Mouse (Mus musculus) embryo, embryonic 11 days (tissue): ENCODE measurements at regions not wholly inside any gene's neighbourhood (a gene's known extent, or its start where the extent isn't known, plus 50 kb on each side); places are given as distances from the start of the nearest gene placed in this dataset.

ENCODE experiments used
- DNase-seq: peaks from one replicate; pipeline ENCODE4 v3.0.0-alpha.2; 2015

DNA sequence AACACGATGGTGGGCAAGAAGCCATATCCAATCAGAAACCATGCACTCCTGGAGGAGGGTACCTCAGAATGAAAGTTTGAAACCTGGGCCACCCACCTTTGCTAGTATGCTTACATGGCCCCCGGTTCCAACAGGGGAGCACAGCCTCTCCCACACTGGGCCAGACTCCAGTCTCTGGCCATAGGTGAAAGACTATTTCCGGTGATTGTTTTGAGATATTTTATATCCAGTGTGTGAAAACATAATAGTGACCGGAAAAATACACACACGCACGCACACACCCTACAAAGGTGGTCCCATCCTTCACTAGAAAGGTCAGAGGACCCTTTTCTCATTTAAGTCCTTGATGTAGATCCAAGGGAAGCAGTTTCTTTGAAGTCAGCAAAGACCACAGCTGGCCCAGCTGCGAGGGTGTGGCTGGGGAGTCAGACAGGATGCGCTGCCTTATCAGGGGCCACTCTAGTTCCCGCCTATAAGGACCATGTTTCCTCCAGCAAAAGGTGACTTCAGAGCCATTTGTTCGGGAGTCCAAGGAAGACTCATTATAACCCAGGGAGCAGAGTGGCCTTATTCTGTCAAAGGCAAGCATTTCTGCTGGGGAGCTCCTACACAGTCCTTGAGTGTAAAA, 206.0 kb downstream of the Zfp36l1 start:
- DNase-seq, result no peak

DNA sequence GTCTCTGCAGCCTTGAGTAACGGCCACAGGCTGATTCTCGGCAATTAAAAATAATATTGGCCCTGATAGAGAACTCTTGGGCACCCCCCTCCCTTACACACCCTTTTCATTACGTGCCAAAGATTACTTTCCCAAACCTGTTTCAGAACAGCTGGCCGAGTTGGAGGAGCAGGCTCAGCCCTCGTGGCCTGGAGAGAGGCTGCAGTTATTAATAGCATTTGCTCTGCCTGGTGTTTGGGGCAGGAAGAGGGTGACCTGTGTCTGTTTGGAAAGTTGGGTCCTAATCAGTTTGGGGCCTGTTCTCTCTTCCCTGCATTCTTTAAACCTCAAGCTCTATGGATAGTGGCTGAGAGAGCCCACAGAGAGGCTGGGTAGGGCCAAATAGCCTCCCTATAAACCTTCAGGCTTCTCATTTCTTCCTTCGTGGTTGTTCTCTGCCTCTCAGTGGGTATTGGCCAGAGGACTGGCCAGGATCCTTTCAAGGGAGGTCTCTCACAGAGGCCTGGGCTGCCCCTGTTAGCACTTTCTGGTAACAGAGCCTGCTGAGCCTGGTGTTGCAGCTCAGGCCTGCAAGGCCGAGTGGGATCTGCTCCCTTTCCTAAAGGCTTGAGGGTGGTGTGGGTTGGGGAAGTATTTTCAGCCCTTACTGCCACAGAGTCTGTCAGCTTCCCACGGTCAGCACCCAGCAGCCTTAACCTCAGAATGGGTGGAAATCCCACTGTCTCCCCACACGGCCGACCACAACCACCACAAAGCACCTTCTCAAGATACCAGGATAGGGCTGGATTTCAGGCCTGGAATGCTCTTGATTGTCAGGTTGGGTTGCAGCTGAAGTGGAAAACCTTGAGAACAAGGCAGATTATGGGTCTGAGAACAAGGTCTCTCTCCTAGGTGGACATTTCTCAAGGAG, 206.7 kb downstream of the Zfp36l1 start:
- DNase-seq, result peak; percentile 50

DNA sequence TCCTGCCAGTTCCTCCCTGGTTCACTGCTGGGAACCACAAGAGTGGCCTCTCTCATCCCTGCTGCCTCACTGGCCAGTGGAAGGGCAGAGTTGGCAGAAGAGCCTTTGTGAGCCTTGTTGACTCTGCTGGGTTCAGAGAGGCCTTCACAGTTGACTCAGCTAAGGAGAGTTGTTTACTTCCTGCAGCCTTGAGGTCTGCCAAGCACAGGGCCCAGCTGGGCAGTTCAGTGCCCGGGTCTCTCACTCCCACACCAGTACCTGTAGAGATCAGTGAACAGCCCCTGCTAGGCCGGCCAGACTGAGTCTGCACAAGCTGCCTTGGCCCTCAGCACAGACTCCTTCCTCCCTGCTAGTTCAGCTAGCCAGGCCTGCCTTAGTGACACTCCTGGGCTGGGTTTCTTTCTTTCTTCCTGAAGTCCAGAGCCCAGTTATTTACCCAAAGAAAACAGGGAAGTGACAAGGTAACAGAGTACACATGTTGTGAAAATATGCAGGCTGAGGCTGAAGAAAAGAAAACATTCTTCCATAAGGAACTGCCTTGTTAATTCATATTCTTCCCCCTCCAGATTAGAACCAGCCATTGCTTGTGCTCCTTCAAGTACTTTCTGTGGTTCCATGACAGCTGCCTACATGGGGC, 207.8 kb downstream of the Zfp36l1 start:
- no peak for DNase-seq

DNA sequence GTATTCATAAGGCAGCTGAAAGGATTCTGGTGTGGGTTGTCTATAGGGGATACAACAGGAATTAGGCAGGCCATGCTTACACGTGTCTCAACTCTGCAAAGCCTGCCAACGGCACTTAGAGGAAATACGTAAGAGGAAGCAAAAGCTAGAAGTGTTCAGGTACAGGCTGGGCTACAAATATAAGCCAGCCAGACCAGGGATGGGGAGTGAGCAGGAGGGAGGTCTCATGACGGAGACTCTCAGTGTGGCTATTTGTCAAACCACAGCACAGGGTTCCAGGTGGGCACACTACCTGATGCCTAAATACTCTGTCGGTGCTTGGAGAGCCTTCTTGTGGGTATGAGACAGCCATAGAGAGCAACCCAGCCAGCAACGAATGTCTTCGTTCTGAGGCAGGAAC, 210.1 kb downstream of the Zfp36l1 start:
- DNase-seq, result no peak

DNA sequence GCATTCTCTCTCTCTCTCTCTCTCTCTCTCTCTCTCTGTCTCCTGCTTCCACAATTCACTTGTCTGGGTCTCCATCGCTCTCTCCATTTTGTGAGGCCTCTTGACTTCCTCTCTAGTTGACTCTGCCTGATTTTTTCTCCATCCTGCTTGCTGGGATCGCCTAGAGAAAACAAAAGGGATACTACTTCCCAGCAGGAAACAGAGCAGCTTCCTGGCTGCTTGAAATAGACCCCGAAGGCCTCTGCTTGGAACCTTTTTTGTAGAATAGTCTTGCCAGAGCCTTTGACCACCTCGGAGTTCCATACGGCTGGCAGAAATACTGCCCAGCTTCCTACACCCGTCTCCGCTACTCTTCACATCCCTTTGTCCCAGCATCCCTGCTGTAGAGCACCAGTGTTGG, 210.7 kb downstream of the Zfp36l1 start:
- no peak for DNase-seq

DNA sequence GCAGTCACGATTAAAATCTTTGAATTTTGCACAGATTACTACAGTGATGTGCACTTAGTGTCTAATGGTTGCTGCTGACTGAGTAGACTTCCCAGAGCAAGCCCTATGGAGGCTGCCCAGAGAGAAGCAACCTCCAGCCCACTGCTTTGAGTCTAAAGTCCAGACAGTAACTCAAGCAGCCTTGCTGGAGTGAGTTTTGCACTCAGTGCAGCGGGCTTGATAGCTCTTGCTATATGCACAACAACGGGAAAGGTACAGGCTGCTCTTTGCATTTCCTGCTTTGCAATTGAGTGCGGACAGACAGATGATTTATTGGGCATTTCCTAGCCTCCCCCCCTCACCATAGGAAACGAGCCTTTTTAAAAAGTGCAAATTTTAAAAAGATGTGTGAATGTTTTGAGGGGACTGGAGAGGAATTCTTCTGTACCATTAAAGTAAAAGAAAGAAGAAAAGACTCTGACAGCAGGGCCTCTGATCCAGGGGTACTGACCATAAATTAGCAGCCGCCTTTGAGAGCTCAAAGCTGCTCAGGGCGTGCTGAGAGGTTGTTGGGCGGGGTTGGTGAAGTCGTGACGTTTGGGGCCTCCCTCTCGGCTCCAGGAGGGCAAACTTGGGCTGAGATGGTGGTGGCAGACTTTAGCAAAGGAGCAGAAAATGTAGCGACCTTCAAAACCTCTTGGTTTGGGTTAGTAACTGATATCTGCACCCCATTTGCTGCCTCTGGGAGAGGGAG, 214.4 kb downstream of the Zfp36l1 start:
- DNase-seq, result peak; percentile 85

DNA sequence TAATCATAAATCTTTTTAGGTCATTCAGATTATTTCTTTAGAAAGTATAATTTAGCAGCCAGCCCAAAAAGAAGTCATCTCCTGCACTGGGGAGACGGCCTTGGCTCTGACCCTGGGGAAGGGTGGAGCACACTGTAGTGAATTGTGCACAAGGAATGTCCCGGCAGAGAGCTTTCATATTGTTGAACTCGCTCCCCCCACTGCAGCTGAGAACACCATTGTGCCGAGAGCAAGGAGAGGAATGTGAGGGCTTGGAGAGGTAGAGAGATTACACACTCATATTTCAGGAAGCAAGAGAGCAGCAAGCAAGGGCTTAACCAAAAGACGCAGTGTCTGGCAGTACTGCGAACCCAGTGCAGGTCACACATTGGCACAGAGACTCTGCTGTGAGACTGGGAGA, 216.8 kb downstream of the Zfp36l1 start:
- DNase-seq, result peak; percentile 63

DNA sequence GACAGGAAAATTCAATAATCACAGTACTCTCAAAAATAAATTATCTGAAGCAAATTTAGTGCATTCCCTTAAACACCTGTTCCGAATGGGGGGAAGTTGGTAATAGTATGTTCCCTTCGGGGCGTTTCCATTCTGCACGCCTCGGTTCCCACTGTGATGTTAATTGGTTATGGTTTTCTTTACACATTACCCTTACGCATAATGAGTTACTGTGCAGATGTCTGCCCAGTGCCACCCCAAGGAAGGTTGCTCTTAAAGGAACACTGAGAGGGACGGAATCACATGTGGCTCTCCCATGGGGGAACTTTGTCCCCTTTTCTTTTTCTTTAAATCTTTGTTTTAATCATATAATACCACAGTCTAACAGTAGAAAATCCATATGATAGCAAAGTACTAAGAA, 217.5 kb downstream of the Zfp36l1 start:
- DNase-seq, result no peak

DNA sequence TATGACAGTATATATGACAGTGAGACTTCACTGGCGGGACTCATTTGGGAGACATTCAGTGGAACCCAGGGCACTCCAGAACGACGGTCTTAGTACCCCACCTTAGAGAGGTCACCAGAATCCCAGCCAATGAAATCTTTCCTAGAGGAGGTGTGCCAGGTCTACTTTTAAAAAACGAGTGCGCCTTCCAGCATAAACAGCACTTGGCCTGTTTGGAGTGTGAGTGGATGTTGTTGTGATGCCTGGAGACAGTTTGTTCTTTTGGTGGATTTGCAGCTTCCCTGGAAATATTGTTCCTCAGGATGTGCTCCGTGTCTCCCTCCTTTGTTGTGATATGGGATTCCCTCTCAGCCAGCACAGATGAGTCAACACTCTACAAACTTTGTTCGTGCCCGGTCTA, 219.9 kb downstream of the Zfp36l1 start:
- no peak for DNase-seq

DNA sequence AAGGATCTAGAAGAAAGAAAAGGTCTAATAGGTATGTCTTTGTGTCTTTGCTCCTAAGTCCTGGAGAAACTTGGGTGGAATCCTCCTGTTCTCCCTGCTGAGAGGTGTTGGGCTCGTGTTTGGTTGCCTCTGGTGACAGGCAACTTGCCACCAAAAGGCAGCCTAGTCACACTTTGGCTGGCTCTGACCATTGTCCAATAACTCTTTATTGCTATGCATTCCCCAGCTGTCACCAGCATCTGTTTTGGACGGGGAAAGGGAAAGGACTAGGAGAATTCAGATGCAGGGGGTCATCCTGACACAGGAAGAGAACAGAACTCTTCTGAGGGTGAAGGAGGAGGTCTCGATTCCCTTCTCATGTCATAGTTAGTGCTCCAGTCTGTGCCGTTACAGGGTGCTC, 220.9 kb downstream of the Zfp36l1 start:
- DNase-seq, result no peak

DNA sequence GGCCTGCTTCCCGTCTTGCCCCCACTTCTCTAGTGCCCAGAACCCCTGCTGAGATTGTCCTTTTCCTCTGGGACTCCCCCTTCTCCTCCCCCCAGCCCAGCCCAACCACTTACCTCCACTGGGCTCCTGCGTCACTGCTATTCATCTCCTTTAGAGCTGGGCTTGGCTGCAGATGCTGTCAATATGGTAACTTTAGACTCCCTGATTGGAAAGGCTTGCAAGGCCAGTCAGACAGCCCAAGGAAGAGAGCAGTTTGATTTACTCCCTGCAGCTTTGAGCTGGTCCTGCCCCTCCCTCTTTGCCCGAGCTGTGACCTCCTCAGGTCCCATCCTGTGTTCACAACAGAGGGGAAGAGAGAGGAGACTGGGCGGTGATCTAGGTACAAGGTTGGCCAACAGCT, 221.9 kb downstream of the Zfp36l1 start:
- DNase-seq, result peak; percentile 71

DNA sequence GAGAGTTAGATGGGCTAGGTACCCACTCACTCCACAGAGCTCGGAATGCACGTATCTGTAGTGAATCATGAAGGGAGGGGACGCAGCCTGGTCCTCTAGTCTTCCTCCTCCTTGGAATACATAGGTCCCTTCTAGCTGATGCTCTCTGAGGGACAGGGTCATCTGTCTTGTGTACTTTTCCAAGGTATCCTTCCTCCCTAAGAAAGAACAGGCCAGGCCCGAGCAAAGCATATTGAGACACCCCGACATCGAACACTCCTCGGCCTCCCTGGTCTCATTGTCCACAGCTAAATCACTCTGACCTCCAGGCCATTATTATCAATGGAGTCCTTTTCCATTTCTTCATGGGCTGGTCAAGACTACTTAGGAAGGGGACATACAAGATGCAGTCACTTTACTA, 222.5 kb downstream of the Zfp36l1 start:
- no peak for DNase-seq

DNA sequence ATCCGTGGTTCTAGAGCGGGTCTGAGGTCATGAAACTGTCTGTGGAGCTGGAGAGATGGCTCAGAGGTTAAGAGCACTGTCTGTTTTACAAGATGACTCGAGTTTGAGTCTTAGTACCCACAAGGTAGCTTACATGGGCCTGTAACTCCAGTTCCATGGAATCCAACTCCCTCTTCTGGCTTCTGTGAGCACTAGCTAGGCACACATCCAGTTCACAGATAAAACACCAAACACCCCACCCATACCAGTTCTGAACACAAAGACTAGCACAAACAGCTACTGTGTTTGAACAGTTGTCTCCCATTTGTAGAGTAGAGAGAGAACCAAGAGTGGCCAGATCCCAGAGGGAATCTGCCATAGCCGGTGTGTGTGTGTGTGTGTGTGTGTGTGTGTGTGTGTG, 224.0 kb downstream of the Zfp36l1 start:
- no peak for DNase-seq

DNA sequence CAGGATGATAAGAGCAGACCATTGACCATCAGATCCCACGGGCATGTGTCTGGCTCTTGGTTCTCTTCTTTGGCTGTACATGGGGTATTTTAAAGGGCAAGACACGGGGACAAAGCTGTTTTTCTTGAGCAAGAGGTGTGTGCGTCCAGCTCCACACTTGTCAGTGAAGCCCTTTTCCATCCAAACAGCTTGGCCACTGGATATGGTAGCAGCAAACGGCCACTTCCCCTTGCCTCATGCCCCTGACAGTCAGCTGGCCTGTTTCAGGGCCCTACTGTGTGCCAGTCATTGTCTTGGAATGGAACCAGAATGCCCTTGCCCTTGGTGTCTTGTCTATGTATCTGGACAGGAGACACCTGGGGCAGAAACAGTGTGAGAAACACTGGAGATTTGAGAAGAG, 224.7 kb downstream of the Zfp36l1 start:
- no peak for DNase-seq

DNA sequence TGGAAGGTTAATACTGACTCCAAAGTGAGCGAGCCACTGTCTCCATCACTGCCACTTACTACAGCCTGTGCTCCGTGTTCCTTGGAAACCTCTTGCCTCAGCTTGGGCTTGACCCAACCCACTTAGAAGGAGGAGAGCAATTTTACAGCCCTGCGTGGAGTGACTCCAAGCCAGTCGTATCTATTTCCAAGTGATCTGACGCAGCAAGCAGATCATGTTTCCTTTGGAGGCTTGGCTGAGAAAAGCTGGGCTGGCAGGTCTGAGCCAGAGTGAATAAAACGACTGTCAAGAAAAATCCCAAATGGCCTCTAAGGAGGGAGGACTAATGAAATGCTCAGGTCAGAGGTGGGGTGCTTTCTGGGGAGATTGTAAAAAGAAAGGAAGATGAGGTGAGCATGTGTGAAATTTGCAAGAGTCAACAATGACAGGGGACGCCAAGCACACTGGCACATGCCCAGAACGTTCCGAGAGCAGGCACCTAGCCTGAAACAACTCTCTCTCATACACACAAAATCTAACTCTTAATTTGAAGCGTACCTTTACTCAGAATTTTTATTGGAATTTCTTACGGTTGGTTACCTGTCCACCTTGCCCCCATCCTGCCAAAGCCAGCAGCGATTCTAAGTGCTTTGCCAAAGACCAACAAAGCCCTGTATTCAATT, 225.5 kb downstream of the Zfp36l1 start:
- DNase-seq, result peak; percentile 63

DNA sequence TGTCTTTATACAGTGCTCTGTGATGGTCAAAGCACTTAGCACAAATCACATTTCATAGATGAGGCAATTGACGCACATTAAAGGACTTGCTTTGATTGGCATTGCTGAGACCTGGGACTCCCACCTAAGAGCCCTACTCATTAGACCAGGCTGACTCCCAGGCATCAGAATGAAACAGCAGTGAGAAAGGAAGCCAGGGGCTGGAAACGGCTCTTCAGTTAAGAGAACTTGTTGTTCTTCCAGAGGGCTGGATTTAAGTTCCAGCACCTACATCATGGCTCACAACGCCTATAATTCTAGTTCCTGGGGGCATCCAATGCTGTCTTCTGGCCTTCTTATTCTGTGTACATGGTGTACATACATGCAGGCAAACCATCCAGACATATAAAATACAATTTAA, 226.3 kb downstream of the Zfp36l1 start:
- no peak for DNase-seq

DNA sequence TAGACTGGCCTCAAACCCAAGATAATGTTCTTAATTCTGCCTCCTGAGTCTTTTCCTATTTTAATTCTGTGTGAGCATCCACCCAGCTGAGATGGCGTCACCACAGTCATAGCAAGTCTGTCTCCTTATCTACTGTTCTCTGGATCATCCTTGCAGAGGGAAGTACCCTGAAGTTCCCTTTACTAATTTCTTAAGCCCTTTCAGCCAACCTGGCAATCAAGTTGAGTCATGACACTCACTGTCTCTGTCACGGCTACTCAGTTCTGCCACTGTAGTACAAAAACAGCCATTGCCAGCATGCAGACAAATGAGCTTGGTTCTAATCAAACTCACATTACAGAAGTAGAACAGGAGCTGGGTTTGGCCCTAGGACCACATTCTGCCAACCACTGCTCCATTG, 227.5 kb downstream of the Zfp36l1 start:
- DNase-seq, result no peak

DNA sequence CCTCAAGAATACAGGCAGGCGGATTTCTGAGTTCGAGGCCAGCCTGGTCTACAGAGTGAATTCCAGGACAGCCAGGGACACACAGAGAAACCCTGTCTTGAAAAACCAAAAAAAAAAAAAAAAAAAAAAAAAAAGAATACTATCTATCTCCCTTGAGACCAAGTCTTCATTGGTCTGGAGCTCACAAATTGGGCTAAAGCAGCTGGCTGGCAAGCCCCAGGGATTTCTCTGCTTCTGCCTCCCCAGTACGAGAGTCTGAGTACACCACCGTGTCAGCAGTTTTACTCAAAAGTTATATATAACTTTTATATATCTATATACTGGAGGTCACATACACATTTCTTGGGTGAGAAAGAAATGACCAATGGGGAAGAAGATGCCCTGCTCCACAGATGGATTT, 229.2 kb downstream of the Zfp36l1 start:
- DNase-seq, result no peak

DNA sequence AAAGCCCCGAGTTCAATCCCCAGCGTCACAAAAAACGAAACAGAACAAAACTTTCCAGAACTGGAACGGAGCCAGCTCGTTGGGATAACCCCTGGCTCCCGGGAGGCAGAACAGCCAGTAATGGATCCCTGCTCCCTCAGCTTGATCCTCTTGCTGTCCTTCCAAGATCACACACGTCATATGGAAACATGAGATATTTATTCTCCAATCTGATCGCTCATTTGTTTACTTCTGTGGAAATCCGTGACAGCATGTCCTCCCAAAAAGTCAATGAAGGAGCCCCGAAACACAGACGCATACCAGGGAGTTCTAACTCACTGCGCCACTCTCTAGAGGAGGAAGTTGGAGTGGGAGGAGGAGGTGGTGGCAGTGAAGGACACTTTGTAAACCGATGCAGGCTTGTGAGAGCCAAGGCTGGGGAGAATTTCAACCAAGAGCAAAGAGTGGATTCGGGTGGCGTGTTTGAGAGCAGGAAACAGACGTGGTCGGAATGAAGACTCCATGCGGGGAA, 232.0 kb downstream of the Zfp36l1 start:
- no peak for DNase-seq

DNA sequence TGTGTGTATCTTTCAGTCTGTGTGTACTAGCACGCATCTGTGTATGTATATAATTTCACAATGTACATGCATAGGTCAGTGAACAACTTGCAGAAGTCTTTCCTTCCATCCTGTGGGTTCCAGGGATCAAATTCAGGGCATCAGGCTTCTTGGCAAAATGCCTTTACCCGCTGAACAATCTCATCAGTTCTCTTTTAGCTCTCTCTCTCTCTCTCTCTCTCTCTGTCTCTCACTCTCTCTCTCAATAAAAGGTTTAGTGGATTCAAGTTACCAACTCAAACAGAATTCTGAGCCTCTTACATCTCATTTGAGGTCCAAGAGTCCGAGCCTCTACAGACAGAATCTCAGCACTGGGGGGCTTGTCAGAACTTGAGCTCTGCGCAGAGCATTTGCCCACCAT, 232.5 kb downstream of the Zfp36l1 start:
- DNase-seq, result no peak

DNA sequence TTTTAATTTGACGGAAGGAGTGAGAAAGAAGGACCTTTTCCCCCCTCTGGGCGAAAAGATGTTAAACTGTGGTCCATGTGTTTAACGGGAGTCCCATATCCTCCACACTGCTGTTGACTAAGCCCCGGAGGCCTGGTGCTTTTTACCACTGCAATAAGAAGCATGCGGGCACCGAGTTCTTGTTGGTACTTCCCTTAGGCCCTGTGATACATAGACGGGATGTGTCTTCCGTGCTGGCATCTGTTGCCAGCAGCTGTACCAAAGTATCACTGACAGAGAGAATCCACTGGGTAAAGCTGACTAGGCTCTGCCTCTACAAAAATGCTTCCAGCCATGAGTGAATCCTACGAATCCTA, 232.9 kb downstream of the Zfp36l1 start:
- no peak for DNase-seq

DNA sequence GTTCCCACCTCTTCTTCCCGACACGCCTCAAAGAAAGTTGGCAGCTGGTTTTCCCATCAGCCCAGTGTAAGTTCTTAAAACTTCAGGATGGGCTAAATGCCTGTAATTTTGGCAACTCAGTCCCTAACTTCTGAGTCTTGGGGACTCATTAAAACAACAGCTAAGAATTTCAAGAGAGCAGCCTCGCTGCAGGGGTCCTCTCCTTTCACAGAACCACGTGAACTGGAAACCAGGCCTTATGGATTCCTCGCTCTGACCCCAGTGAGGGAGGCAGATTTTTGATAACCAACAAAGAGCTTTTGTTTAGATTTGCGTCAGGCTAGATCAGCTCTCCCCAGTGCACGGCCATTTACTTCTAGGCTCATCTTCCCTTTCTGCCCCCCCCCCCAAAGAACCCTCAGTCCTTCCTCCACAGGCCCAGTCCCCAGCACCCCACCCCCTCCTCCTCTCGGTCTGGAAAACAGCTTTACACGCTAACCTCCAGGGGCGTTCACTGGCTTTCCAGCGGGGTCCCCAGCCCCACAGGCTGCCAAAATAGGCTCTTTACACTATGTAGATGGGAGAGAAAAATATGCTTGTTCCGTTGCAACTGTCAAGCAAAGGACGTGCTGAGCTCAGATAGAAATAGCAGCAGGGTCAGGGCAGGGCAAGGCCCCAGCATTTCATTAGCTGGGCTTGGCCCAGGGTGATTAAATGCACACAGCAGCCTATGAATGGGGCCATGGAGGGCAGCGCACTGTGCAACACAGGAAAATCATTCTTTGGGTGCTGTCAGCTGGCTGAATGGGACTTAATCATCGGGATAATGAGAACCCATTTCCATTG, 233.5 kb downstream of the Zfp36l1 start:
- peak; percentile 87 for DNase-seq
